Mouse (Mus musculus) testis, adult 2 months (tissue): Measurements from ENCODE around the gene Nars2.

Experiments used
- CTCF ChIP-seq: fragments of 200-500 bp; IDR thresholded peaks from 2 replicates; pipeline ENCODE4 v1.5.1; 2012; ENCODE audit warnings: low read depth, mild to moderate bottlenecking, inconsistent platforms, low read length, moderate library complexity; ENCODE audit not compliant: control insufficient read depth, insufficient read depth, insufficient replicate concordance
- POLR2A ChIP-seq: fragments of 200-500 bp; IDR thresholded peaks from 2 replicates; pipeline ENCODE4 v1.6.1; 2012; ENCODE audit warnings: low read depth, mild to moderate bottlenecking, inconsistent platforms, low read length, moderate library complexity; ENCODE audit not compliant: control insufficient read depth

GRCm38 (mm10) chr7:97076977-97077376 is 125.7 kb downstream of the Nars2 start:
- TF ChIP-seq POLR2A (no peak), CTCF (no peak)
